Mouse (Mus musculus) neutrophil, adult 65 days (primary cell): ENCODE data around the gene Flcn. TPM values are rescaled to one million over a fixed set of nuclear protein-coding genes. Genes with fewer than 3 reads are reported as not detected.

ENCODE experiments used
- total RNA-seq: library from RNA; stranded (reverse); gene quantifications from 2 replicates; pipeline ENCODE4 v1.2.4, GENCODE M21; 2023

Gene Flcn
- 66.4 and 86.1 TPM in 2 replicates for total RNA-seq

GRCm38 (mm10) chr11:59809670-59810474, at the start of gene Flcn:
Flcn (minus strand) TSS chr11:59810016.

GRCm38 (mm10) chr11:59839459-59840126, 29.8 kb upstream of the Flcn start, which contains the start of gene Cops3:
Cops3 (minus strand) TSS chr11:59839838.

GRCm38 (mm10) chr11:59839008-59839458, 29.2 kb upstream of the Flcn start, which contains the start of gene Nt5m:
Nt5m (plus strand) TSS chr11:59839447.

GRCm38 (mm10) chr11:59787199-59787781, 22.5 kb downstream of the Flcn start, which contains the start of gene Pld6:
Pld6 (minus strand) TSS chr11:59787645.

Other genes starting within 250 kb of the Flcn start
- gene Olfr222, start 233.8 kb downstream of the Flcn start, total RNA-seq = not detected in 2 replicates
- not detected in 2 replicates for gene Olfr223, start 216.7 kb downstream of the Flcn start, total RNA-seq
- gene Mprip, start 148.7 kb downstream of the Flcn start, total RNA-seq = 51.4 and 61.7 TPM in 2 replicates
- gene Pld6, start 22.4 kb downstream of the Flcn start, total RNA-seq = 0.35 TPM in 1 of 2 replicates, not detected in the other
- gene Nt5m, start 29.4 kb upstream of the Flcn start, total RNA-seq = 5.9 and 6.6 TPM in 2 replicates
- 57.4 and 66.2 TPM in 2 replicates for gene Cops3, start 29.8 kb upstream of the Flcn start, total RNA-seq
- 2.7 and 3.3 TPM in 2 replicates for gene Med9, start 138.2 kb upstream of the Flcn start, total RNA-seq
- 0.32 and 0.38 TPM in 2 replicates for gene Rasd1, start 154.9 kb upstream of the Flcn start, total RNA-seq
- gene Pemt, start 236.5 kb upstream of the Flcn start, total RNA-seq = 2.1 TPM in 1 of 2 replicates, not detected in the other